Mouse (Mus musculus) brain, embryonic 14.5 days (tissue): ENCODE measurements at regions not wholly inside any gene's neighbourhood (a gene's known extent, or its start where the extent isn't known, plus 50 kb on each side); places are given as distances from the start of the nearest gene placed in this dataset.

Experiments used
- DNase-seq: peaks from one replicate; pipeline ENCODE4 v3.0.0-alpha.2; 2011; ENCODE audit warnings: low read depth
- CTCF ChIP-seq: fragments of 200-500 bp; IDR thresholded peaks from 2 replicates; pipeline ENCODE4 v1.5.1; 2012; ENCODE audit warnings: inconsistent platforms, mild to moderate bottlenecking, moderate library complexity, borderline replicate concordance; ENCODE audit not compliant: insufficient read depth, insufficient read length; ENCODE audit errors: extremely low read depth
- POLR2A ChIP-seq: fragments of 200-500 bp; IDR thresholded peaks from 2 replicates; pipeline ENCODE4 v1.6.1; 2012; ENCODE audit warnings: mild to moderate bottlenecking, inconsistent platforms, borderline replicate concordance; ENCODE audit not compliant: poor library complexity, insufficient read depth, insufficient read length, severe bottlenecking; ENCODE audit errors: extremely low read depth

- no peak for TF ChIP-seq POLR2A
- no peak for TF ChIP-seq CTCF
- no peak for DNase-seq
Observed at GRCm38 (mm10) chr8:42699381-42699780, 441.9 kb downstream of the Triml1 start.

DNA sequence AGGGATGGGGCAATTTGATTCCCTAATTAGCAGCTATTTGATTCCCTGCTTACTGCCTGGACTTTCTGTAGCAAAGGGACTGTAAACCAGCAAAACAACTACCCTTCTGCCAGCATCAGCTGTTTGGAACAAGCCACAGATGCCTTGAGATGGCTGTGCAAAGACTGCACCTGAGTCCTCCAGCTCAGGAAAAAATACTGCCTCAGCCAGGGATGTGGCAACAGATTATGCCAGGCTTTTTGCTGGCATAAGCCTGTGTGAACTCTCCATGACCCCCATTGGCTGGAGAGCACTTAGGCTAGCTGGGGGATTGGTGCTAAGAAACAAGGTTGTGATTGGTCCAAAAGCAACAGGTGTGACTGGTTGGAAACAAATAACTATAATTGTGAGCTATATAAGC, 442.9 kb downstream of the Triml1 start:
- DNase-seq: peak; percentile 33
- TF ChIP-seq CTCF: no peak
- TF ChIP-seq POLR2A: no peak
